Mouse (Mus musculus) embryonic fibroblast, embryonic 13.5 days (primary cell): ENCODE measurements around the gene Gm11627.

ENCODE experiments used
- CTCF ChIP-seq: IDR thresholded peaks from 2 replicates; pipeline ENCODE4 v1.5.1; 2011; ENCODE audit warnings: mild to moderate bottlenecking, control low read depth, low read length, moderate library complexity, borderline replicate concordance; ENCODE audit not compliant: insufficient read depth
- POLR2A ChIP-seq: IDR thresholded peaks from 2 replicates; pipeline ENCODE4 v1.6.1; 2011; ENCODE audit warnings: low read depth, mild to moderate bottlenecking, control low read depth, low read length, moderate library complexity

DNA sequence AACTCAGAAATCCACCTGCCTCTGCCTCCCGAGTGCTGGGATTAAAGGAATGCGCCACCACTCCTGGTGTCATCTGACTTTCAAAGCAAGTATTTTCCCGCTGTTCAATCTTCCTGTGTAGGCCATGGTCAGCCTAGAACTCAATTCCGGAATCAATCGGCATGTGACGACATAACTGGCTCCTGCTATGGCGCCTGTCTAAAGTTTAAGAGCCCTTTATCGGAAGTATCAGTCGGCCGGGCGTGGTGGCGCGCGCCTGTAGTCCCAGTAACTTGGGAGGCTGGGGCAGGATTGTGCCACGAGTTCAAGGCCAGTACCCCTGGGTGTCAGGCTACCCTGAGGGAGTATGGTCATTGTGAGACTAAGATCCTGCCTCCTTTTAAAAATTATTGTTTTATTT, 11.5 kb downstream of the Gm11627 start:
- TF ChIP-seq POLR2A (no peak), CTCF (no peak)
